Mouse (Mus musculus): ENCODE data around the gene Olfr323. TPM values are rescaled to one million over a fixed set of nuclear protein-coding genes. Genes with fewer than 3 reads are reported as not detected.
A peak's percentile ranks its signal among the peaks of the same experiment; 100 is the strongest.

Olfr323 gene
- polyA plus RNA-seq (2016; fragmentation: Nextera tagmentation; extraction: Ambion mirVana): not detected in 2 replicates

DNA sequence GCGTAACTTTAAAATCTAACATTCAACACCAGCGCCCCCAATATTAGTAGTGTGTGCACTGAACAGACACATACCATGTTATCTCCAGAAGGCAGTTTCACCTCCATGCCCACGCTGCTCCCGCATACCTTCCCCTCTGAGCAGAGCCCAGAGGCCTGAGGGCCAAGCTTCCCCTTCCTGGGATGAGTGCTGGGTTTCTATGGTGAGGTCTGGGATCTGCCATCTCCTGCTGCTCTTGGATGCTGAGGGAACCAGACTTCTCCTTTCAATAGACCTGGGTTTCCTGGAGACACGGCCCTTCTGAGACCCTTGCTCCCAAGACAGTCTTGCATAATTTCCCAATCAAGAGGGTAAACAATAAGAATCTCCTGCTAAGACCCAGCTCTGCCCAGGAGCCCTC, at the start of gene Olfr323:
Olfr323 (minus strand) TSS at position 101 of the 400 bp plus-strand sequence.
- no peak for ATAC-seq
- no peak within 1 kb of the TSS for H3K4me3 ChIP-seq
- no peaks in the 10 kb centered on the region for H3K36me3 ChIP-seq
- peaks cover 3% of the 10 kb centered on the region; the same call in 1 of the 2 replicates for H3K4me1 ChIP-seq
- no peak within 1 kb of the TSS for H3K9ac ChIP-seq
- 0 out of 2 replicates have a peak, but pooled peaks cover 3% of the 10 kb centered on the region for H3K27me3 ChIP-seq (replicated peaks)
- 59% methylated on average over 5 of the region's 5 CpGs for WGBS (ENCODE audit: insufficient replicate concordance)
- H3K9me3 ChIP-seq (replicated peaks): no peaks in the 10 kb centered on the region
- no peak within 1 kb of the TSS for H3K27ac ChIP-seq
- H3K4me2 ChIP-seq: no peak within 1 kb of the TSS

- no peak for ATAC-seq
Measured at GRCm38 (mm10) chr11:58671825-58672224, 41.5 kb upstream of the Olfr323 start.

DNA sequence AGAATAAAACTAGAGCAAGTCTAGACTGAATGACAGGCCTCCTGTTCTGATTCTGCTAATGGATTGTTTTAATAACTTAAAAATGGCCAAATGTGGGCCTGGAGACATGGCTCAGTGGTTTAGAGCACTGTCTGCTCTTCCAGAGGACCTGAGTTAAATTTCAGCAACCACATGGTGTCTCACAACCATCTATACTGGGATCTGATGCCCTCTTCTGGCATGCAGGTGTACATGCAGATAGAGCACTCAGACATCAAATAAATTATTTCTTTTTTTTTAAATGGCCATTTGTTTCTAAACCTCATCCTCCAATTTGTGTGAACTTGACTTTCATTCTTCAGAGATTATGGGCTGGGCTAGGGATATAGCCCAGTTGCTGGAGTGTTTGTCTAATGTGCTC, 39.0 kb upstream of the Olfr323 start:
- Histone ChIP-seq H3K9me3 (replicated peaks) (no peaks in the 10 kb centered on the region), H3K27me3 (replicated peaks) (no peaks in the 10 kb centered on the region), H3K4me1 (no peaks in the 10 kb centered on the region), H3K27ac (no peak overlapping the region), H3K4me2 (no peak overlapping the region), H3K36me3 (no peaks in the 10 kb centered on the region), H3K9ac (no peak overlapping the region), H3K4me3 (no peak overlapping the region)
- ATAC-seq: no peak

More at GRCm38 (mm10) chr11:58671825-58672224, 41.5 kb upstream of the Olfr323 start:
- H3K27me3 ChIP-seq (replicated peaks): no peaks in the 10 kb centered on the region
- H3K9me3 ChIP-seq (replicated peaks): no peaks in the 10 kb centered on the region
- 37% methylated on average over 4 of the region's 4 CpGs for WGBS (ENCODE audit: insufficient replicate concordance)
- no peaks in the 10 kb centered on the region for H3K36me3 ChIP-seq
- H3K4me3 ChIP-seq: no peak overlapping the region
- no peaks in the 10 kb centered on the region for H3K4me1 ChIP-seq
- H3K9ac ChIP-seq: no peak overlapping the region
- H3K4me2 ChIP-seq: no peak overlapping the region
- H3K27ac ChIP-seq: no peak overlapping the region

- 75% methylated on average over 4 of the region's 4 CpGs for WGBS (ENCODE audit: insufficient replicate concordance)
- Histone ChIP-seq H3K27me3 (replicated peaks) (peaks cover 5% of the 10 kb centered on the region; the same call in 1 of the 2 replicates), H3K9ac (no peak within 1 kb of the TSS), H3K36me3 (no peaks in the 10 kb centered on the region), H3K27ac (no peak within 1 kb of the TSS), H3K9me3 (replicated peaks) (no peaks in the 10 kb centered on the region), H3K4me3 (no peak within 1 kb of the TSS), H3K4me1 (no peaks in the 10 kb centered on the region), H3K4me2 (no peak within 1 kb of the TSS)
- ATAC-seq: no peak
Measured at GRCm38 (mm10) chr11:58658596-58658995, 28.3 kb upstream of the Olfr323 start, which contains the start of gene Olfr322. Gene Olfr322, plus strand, starts transcription at chr11:58658782.

DNA sequence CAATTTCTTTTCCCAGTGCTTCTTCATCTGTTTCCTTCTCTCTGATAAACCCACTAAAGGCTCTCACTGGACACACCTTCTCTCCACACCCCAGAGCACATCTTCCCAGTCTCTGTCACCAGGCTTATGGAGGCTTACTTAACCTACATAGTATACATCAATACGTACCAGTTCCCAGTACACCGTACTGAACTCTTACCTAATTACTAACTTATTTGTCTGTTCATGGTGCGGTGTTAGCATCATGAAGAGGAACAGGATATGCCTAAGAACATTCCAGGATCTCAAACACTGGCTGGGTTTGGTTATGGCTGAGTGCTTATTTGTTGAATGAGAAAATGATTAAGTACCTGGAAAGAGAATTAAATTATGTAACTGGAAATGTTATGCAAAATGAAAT, 24.9 kb upstream of the Olfr323 start:
- no peaks in the 10 kb centered on the region for H3K4me1 ChIP-seq
- H3K4me3 ChIP-seq: no peak overlapping the region
- H3K9ac ChIP-seq: no peak overlapping the region
- H3K27ac ChIP-seq: no peak overlapping the region
- peaks cover 31% of the 10 kb centered on the region for H3K36me3 ChIP-seq
- 89% methylated on average over 3 of the region's 3 CpGs for WGBS (ENCODE audit: insufficient replicate concordance)
- H3K9me3 ChIP-seq (replicated peaks): no peaks in the 10 kb centered on the region
- ATAC-seq: no peak
- peaks cover 5% of the 10 kb centered on the region; the same call in 1 of the 2 replicates for H3K27me3 ChIP-seq (replicated peaks)
- no peak overlapping the region for H3K4me2 ChIP-seq

DNA sequence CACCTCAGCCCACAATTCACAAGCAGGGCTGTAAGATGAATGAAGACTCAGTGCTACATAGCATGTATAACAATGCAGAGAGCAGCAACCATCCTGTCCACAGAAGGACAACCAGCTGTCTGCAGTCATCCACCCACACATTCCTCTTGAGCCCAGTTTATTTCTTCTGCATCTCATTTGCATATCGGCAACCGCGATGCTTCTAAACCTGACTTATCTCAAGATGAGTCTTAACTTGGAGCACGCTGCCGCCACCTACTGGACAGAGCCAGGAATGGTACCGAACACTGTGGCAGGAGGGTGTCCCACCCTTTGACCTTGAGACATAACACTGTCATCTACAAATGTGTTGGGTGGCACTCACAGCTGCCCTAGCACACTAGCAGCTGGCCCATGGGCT, 13.0 kb upstream of the Olfr323 start:
- Histone ChIP-seq H3K9me3 (replicated peaks) (no peaks in the 10 kb centered on the region), H3K9ac (peak overlapping the region; percentile 95; the same call in 1 of the 2 replicates), H3K4me2 (peak overlapping the region; percentile 83), H3K4me1 (peaks cover 48% of the 10 kb centered on the region), H3K27ac (peak overlapping the region; percentile 99), H3K4me3 (peak overlapping the region; percentile 48), H3K27me3 (replicated peaks) (0 out of 2 replicates have a peak, but pooled peaks cover 10% of the 10 kb centered on the region), H3K36me3 (peaks cover 54% of the 10 kb centered on the region)
- ATAC-seq: no peak
- 22% methylated on average over 6 of the region's 6 CpGs for WGBS (ENCODE audit: insufficient replicate concordance)

DNA sequence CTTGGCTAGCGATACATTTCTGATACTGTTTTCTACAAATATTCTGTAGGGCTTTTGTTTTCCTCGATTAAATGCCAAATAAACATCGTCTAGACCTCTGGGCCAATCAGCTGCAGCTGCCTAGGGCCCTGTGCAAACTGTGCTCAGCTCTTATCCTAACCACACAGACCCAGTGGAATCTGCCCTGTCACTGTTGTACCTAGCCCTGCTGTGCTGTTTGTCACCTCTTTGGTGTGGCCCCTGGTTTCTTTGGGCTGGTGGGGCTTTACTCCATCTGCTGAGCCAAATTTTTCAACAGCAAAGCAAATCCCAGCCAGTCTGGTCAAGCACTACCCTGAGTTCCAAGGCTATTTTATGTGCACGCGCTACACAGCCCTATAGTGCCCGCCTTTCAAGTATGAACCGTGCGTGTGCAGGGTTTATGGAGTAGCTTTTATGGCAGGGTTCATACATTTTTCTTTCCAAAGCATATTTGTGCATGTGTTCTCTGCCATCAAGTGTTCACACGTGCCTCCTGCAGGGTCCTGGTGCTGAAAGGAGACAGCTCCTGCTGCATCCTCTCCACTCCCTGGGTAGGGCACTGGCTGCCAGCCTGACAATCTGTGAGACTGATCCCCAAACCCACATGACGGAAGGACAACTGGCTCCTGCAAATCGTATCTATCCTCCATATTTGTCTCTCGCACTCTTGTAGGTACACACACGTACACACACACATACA, 11.5 kb upstream of the Olfr323 start:
- ATAC-seq: peak; percentile 97
- Histone ChIP-seq H3K27me3 (replicated peaks) (0 out of 2 replicates have a peak, but pooled peaks cover 12% of the 10 kb centered on the region), H3K9me3 (replicated peaks) (no peaks in the 10 kb centered on the region), H3K27ac (peak overlapping the region; percentile 99), H3K36me3 (peaks cover 39% of the 10 kb centered on the region), H3K4me2 (peak overlapping the region; percentile 83), H3K9ac (peak overlapping the region; percentile 95), H3K4me1 (peaks cover 50% of the 10 kb centered on the region), H3K4me3 (peak overlapping the region; percentile 74)
- WGBS (ENCODE audit: insufficient replicate concordance): 44% methylated on average over 13 of the region's 13 CpGs

DNA sequence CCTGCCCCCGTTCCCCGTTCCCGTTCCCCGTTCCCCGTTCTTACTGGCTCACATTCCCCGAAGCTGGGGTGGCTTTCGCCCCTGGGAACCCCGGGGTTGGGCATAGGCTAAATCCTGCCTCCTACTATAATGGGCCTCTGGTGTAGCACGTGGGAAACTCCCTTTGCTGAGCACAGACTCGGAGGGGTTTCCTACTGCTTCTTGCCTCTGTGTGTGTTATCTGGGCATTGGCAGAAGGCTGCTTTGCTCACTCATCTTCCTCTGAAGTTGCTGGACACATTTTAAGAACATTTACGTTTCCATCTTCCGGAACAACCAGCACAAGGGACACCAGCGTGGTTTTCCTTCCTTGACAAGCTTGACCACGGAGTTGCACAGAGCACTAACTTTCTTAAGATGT, 10.8 kb upstream of the Olfr323 start:
- Histone ChIP-seq H3K9me3 (replicated peaks) (no peaks in the 10 kb centered on the region), H3K27ac (peak overlapping the region; percentile 99), H3K36me3 (peaks cover 32% of the 10 kb centered on the region), H3K4me2 (peak overlapping the region; percentile 83), H3K4me1 (peaks cover 53% of the 10 kb centered on the region), H3K4me3 (peak overlapping the region; percentile 74), H3K27me3 (replicated peaks) (0 out of 2 replicates have a peak, but pooled peaks cover 12% of the 10 kb centered on the region), H3K9ac (peak overlapping the region; percentile 95)
- peak; percentile 75 for ATAC-seq
- 6% methylated on average over 14 of the region's 14 CpGs for WGBS (ENCODE audit: insufficient replicate concordance)

GRCm38 (mm10) chr11:58640272-58640867, 10.1 kb upstream of the Olfr323 start, which contains the start of gene Trim58:
Gene Trim58, plus strand, starts transcription at chr11:58640465.
- H3K4me1 ChIP-seq: peaks cover 51% of the 10 kb centered on the region
- peak within 1 kb of the TSS; percentile 95 for H3K9ac ChIP-seq
- peak within 1 kb of the TSS; percentile 74 for H3K4me3 ChIP-seq
- H3K27me3 ChIP-seq (replicated peaks): 0 out of 2 replicates have a peak, but pooled peaks cover 12% of the 10 kb centered on the region
- H3K27ac ChIP-seq: peak within 1 kb of the TSS; percentile 99
- H3K36me3 ChIP-seq: peaks cover 25% of the 10 kb centered on the region
- ATAC-seq: peak; percentile 56
- 5% methylated on average over 34 of the region's 34 CpGs for WGBS (ENCODE audit: insufficient replicate concordance)
- H3K9me3 ChIP-seq (replicated peaks): no peaks in the 10 kb centered on the region
- H3K4me2 ChIP-seq: peak within 1 kb of the TSS; percentile 83

- Histone ChIP-seq H3K36me3 (peaks cover 5% of the 10 kb centered on the region), H3K9me3 (replicated peaks) (no peaks in the 10 kb centered on the region), H3K9ac (no peak overlapping the region), H3K27me3 (replicated peaks) (0 out of 2 replicates have a peak, but pooled peaks cover 12% of the 10 kb centered on the region), H3K27ac (no peak overlapping the region), H3K4me3 (no peak overlapping the region), H3K4me2 (no peak overlapping the region), H3K4me1 (peaks cover 49% of the 10 kb centered on the region)
- 72% methylated on average over 7 of the region's 7 CpGs for WGBS (ENCODE audit: insufficient replicate concordance)
- no peak for ATAC-seq
Measured at GRCm38 (mm10) chr11:58638176-58638701, 7.9 kb upstream of the Olfr323 start.

DNA sequence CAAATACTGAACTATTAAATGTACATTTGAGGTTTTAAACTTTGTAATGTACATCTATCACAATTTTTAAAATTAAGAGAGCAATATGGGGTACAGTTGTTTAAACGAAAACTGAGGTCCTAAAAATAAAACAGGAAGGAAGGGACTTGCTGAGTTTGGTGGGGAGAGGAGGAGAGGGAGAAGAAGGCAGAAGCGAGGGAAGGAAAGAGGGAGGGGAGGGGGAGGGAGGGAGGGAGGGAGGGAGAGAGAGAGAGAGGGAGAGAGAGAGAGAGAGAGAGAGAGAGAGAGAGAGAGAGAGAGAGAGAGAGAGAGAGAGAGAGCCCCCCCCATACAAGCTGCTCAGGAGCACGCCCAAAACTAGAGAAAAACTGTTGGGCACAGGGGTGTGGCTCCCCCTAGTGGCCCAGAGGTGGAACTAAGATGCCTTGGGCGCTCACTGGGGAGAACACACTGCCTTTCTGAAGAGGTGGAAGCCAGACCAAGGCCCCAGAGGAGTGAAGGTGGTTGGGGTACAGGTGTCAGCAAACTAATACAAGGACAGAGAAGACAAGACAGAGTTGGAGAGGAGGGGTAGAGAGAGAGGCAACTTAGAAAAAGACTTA, 6.2 kb upstream of the Olfr323 start:
- no peaks in the 10 kb centered on the region for H3K36me3 ChIP-seq
- peaks cover 35% of the 10 kb centered on the region for H3K4me1 ChIP-seq
- no peak overlapping the region; the same call in 1 of the 2 replicates for H3K4me2 ChIP-seq
- no peak overlapping the region for H3K4me3 ChIP-seq
- H3K9ac ChIP-seq: no peak overlapping the region
- H3K27me3 ChIP-seq (replicated peaks): 0 out of 2 replicates have a peak, but pooled peaks cover 12% of the 10 kb centered on the region
- H3K27ac ChIP-seq: no peak overlapping the region
- 1% methylated on average over 4 of the region's 4 CpGs for WGBS (ENCODE audit: insufficient replicate concordance)
- ATAC-seq: no peak
- no peaks in the 10 kb centered on the region for H3K9me3 ChIP-seq (replicated peaks)

Measured in liver, embryonic 12.5 days (tissue).